Mouse (Mus musculus) heart, adult 11 months (tissue): ENCODE data around the gene Nos3.

Experiments
- DNase-seq: peaks from one replicate; pipeline ENCODE4 v3.0.0; 2022

Nos3 gene

GRCm38 (mm10) chr5:24364508-24364907, at the start of gene Nos3:
TSS of gene Nos3 (plus strand) at chr5:24364810.
- peak; percentile 99 for DNase-seq

- peak; percentile 92 for DNase-seq
These were observed 44.7 kb upstream of the Nos3 start for GRCm38 (mm10) chr5:24319776-24320466.

GRCm38 (mm10) chr5:24320467-24320813, 44.2 kb upstream of the Nos3 start:
- DNase-seq: peak; percentile 90

GRCm38 (mm10) chr5:24320894-24321293, 43.7 kb upstream of the Nos3 start:
- DNase-seq: peak; percentile 87

- peak; percentile 90 for DNase-seq
These were observed 42.6 kb upstream of the Nos3 start for GRCm38 (mm10) chr5:24321711-24322682.

GRCm38 (mm10) chr5:24325251-24325650, 39.4 kb upstream of the Nos3 start:
- peak; percentile 90 for DNase-seq

- peak; percentile 90 for DNase-seq
These were observed 38.3 kb upstream of the Nos3 start for GRCm38 (mm10) chr5:24326166-24326841.

- DNase-seq: peak; percentile 93
These were observed 37.7 kb upstream of the Nos3 start for GRCm38 (mm10) chr5:24326842-24327417.

GRCm38 (mm10) chr5:24328813-24329211, 35.8 kb upstream of the Nos3 start:
- DNase-seq: no peak

- DNase-seq: peak; percentile 98
These were observed 35.2 kb upstream of the Nos3 start for GRCm38 (mm10) chr5:24329212-24329964.

GRCm38 (mm10) chr5:24329965-24330298, 34.7 kb upstream of the Nos3 start:
- DNase-seq: no peak

- DNase-seq: no peak
These were observed 32.2 kb upstream of the Nos3 start for GRCm38 (mm10) chr5:24332401-24332800.

- DNase-seq: peak; percentile 89
These were observed 29.9 kb upstream of the Nos3 start for GRCm38 (mm10) chr5:24334749-24335148.

- DNase-seq: peak; percentile 96
These were observed 28.6 kb upstream of the Nos3 start for GRCm38 (mm10) chr5:24335888-24336511.

GRCm38 (mm10) chr5:24337366-24337765, 27.2 kb upstream of the Nos3 start:
- peak; percentile 98 for DNase-seq

GRCm38 (mm10) chr5:24337821-24338220, 26.8 kb upstream of the Nos3 start:
- DNase-seq: peak; percentile 87

- DNase-seq: peak; percentile 92
These were observed 22.2 kb upstream of the Nos3 start for GRCm38 (mm10) chr5:24342205-24342963.

- DNase-seq: peak; percentile 84
These were observed 21.6 kb upstream of the Nos3 start for GRCm38 (mm10) chr5:24342966-24343365.

GRCm38 (mm10) chr5:24343379-24343778, 21.2 kb upstream of the Nos3 start:
- DNase-seq: peak; percentile 88

GRCm38 (mm10) chr5:24343977-24344436, 20.6 kb upstream of the Nos3 start:
- DNase-seq: peak; percentile 84
